Mouse (Mus musculus): ENCODE measurements at regions not wholly inside any gene's neighbourhood (a gene's known extent, or its start where the extent isn't known, plus 50 kb on each side); places are given as distances from the start of the nearest gene placed in this dataset.
"Not testable (repeated sequence)": the region's sequence is repeated elsewhere in the genome, so short reads cannot be mapped to it uniquely, and the experiment has no call there.

DNA sequence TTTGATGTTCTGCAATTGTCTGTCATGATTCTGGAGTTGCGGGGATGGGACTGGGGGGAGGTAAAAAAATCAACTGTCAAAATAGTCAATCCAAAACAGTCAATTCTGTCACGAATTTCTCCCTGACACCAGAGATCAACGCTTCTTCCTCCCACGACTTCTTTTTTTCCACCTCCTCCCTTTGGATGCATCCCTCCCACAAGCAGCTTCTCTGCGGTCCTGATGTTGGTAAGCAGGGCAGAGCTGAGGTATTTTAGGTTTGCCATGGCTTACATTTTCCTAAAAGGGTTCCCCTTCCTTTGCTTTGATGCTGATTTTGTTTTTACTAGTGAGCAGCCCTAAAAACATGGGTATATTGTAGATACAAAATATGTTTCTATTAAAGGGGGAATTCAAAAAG is 209.7 kb downstream of the Cd47 start:
- H3K4me1 ChIP-seq (replicated peaks) = peaks cover 9% of the 10 kb centered on the region
- ATAC-seq (replicated peaks; ENCODE audit: insufficient number of reproducible peaks, insufficient read depth, low FRiP score, low read depth) = no peak
- H3K4me2 ChIP-seq = no peak overlapping the region
- WGBS = 48% methylated on average over 5 of the region's 5 CpGs
- H3K36me3 ChIP-seq = no peaks in the 10 kb centered on the region
- H3K9ac ChIP-seq = no peak overlapping the region
- H3K27ac ChIP-seq = no peak overlapping the region
- H3K27me3 ChIP-seq = 0 out of 2 replicates have a peak, but pooled peaks cover 3% of the 10 kb centered on the region
- H3K4me3 ChIP-seq = no peak overlapping the region
- H3K9me3 ChIP-seq (replicated peaks) = no peaks in the 10 kb centered on the region

DNA sequence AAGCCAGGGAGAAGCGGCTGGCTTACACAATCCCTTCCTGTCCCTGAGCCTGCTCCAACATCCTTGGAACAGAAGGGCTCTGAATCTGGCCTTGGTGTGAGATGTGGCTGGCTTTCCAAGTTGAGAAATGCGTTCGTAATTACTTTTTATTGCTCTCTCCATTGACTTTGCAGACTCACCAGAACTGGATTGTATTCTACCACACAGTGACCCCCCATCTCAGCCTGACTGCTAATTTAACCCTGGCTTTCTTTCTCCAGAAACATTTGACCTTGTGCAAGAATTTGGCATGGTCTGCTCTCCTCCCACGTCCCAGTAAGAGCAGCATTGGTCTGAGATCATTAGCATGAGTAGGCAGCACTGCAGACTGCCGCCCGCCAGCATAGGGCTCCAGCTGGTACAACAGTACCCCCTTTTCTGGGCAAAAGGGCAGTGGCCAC is 210.2 kb downstream of the Cd47 start:
- Histone ChIP-seq H3K4me2 (no peak overlapping the region), H3K4me3 (no peak overlapping the region), H3K27ac (no peak overlapping the region), H3K27me3 (no peaks in the 10 kb centered on the region), H3K9me3 (replicated peaks) (no peaks in the 10 kb centered on the region), H3K9ac (no peak overlapping the region), H3K36me3 (no peaks in the 10 kb centered on the region), H3K4me1 (replicated peaks) (peaks cover 9% of the 10 kb centered on the region)
- 0 out of 2 replicates have a peak, but pooled peaks have one; percentile 43 for ATAC-seq (replicated peaks; ENCODE audit: insufficient number of reproducible peaks, insufficient read depth, low FRiP score, low read depth)
- 56% methylated on average over 6 of the region's 6 CpGs for WGBS

GRCm38 (mm10) chr16:50023885-50024284 is 223.6 kb downstream of the Cd47 start:
- 0 out of 2 replicates have a peak, but pooled peaks cover 2% of the 10 kb centered on the region for H3K4me1 ChIP-seq (replicated peaks)
- no peak for ATAC-seq (replicated peaks; ENCODE audit: insufficient number of reproducible peaks, insufficient read depth, low FRiP score, low read depth)
- 93% methylated on average over 1 of the region's 1 CpGs for WGBS
- H3K36me3 ChIP-seq = no peaks in the 10 kb centered on the region
- no peak overlapping the region for H3K9ac ChIP-seq
- H3K4me2 ChIP-seq = no peak overlapping the region
- H3K27ac ChIP-seq = no peak overlapping the region
- no peak overlapping the region for H3K4me3 ChIP-seq
- no peaks in the 10 kb centered on the region for H3K9me3 ChIP-seq (replicated peaks)
- no peaks in the 10 kb centered on the region for H3K27me3 ChIP-seq

DNA sequence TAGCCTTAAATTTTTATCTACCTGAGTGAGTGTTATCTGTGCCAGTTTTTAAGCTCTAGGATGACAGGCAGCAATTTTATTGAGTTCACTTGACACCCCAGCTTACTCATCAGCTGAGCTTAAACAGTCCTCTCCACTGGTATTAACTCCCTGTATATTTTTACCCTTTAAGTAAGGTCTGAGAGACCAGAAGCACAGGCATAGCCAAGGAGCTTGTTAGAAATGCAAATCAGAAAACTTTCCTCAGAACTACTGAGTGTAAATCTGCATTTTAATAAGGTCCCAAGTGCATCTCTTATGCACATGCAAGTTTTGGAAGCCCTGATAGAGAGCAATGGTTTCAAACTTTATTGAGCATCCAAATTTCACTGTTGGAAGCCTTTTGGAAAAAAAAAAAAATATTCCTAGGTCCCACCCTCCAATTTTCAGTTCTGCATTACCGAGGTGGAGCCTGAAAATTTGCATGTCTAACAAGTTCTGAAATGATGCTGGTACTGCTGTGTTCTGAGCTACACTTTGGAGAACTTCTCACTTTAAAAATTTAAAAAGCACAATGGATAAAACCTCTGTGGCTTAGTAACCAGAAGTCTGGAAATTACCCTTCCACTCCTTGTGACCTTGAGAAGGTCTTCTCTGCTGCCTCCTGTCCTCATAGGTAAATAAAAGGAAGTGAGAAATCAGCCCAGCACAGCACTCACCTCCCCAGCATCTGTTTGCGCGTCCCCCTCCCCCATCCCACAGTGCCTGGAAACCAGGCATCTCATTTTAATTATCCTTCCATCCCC is 226.0 kb downstream of the Cd47 start:
- Histone ChIP-seq H3K4me2 (no peak overlapping the region), H3K4me1 (replicated peaks) (0 out of 2 replicates have a peak, but pooled peaks cover 4% of the 10 kb centered on the region), H3K27me3 (no peaks in the 10 kb centered on the region), H3K9me3 (replicated peaks) (no peaks in the 10 kb centered on the region), H3K9ac (no peak overlapping the region), H3K27ac (no peak overlapping the region), H3K4me3 (no peak overlapping the region), H3K36me3 (no peaks in the 10 kb centered on the region)
- 18% methylated on average over 3 of the region's 3 CpGs for WGBS
- ATAC-seq (replicated peaks; ENCODE audit: insufficient number of reproducible peaks, insufficient read depth, low FRiP score, low read depth) = no peak

DNA sequence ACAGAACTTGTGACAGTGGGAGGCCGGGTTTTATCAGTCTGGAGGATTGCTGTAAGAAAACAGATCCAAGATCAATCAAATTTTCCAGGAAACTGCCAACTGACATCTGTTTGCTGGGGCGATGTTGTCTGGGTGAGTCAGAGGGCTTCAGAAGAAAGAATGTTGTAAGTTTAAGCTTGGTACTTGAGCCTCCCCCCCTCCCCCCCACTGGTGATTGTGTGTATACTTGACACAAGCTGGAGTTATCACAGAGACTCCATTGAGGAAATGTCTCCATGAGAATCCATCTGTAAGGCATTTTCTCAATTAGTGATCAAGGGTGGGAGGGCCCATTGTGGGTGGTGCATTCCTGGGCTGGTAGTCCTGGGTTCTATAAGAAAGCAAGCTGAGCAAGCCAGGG is 226.9 kb downstream of the Cd47 start:
- 20% methylated on average over 2 of the region's 2 CpGs for WGBS
- no peak overlapping the region for H3K4me3 ChIP-seq
- ATAC-seq (replicated peaks; ENCODE audit: insufficient number of reproducible peaks, insufficient read depth, low FRiP score, low read depth) = no peak

GRCm38 (mm10) chr16:50029711-50030110 is 229.4 kb downstream of the Cd47 start:
- no peaks in the 10 kb centered on the region for H3K9me3 ChIP-seq (replicated peaks)
- H3K9ac ChIP-seq = no peak overlapping the region
- no peak overlapping the region for H3K27ac ChIP-seq
- no peak overlapping the region for H3K4me3 ChIP-seq
- 89% methylated on average over 1 of the region's 1 CpGs for WGBS
- H3K4me1 ChIP-seq (replicated peaks) = 0 out of 2 replicates have a peak, but pooled peaks cover 4% of the 10 kb centered on the region
- H3K4me2 ChIP-seq = no peak overlapping the region
- ATAC-seq (replicated peaks; ENCODE audit: insufficient number of reproducible peaks, insufficient read depth, low FRiP score, low read depth) = no peak
- no peaks in the 10 kb centered on the region for H3K36me3 ChIP-seq
- H3K27me3 ChIP-seq = no peaks in the 10 kb centered on the region

More for the DNA sequence above, 226.9 kb downstream of the Cd47 start:
- H3K4me2 ChIP-seq = no peak overlapping the region
- H3K9me3 ChIP-seq (replicated peaks) = no peaks in the 10 kb centered on the region
- no peak overlapping the region for H3K27ac ChIP-seq
- no peaks in the 10 kb centered on the region for H3K36me3 ChIP-seq
- H3K9ac ChIP-seq = no peak overlapping the region
- H3K4me1 ChIP-seq (replicated peaks) = 0 out of 2 replicates have a peak, but pooled peaks cover 4% of the 10 kb centered on the region
- no peaks in the 10 kb centered on the region for H3K27me3 ChIP-seq

- H3K4me2 ChIP-seq; H3K27ac ChIP-seq; H3K9me3 ChIP-seq (replicated peaks); H3K36me3 ChIP-seq; H3K9ac ChIP-seq; H3K4me3 ChIP-seq; H3K4me1 ChIP-seq (replicated peaks); H3K27me3 ChIP-seq: not testable (repeated sequence)
- peak; percentile 14; the same call in 1 of the 2 replicates for ATAC-seq (replicated peaks; ENCODE audit: insufficient number of reproducible peaks, insufficient read depth, low FRiP score, low read depth)
These were observed 230.0 kb downstream of the Cd47 start for GRCm38 (mm10) chr16:50030355-50030754.

DNA sequence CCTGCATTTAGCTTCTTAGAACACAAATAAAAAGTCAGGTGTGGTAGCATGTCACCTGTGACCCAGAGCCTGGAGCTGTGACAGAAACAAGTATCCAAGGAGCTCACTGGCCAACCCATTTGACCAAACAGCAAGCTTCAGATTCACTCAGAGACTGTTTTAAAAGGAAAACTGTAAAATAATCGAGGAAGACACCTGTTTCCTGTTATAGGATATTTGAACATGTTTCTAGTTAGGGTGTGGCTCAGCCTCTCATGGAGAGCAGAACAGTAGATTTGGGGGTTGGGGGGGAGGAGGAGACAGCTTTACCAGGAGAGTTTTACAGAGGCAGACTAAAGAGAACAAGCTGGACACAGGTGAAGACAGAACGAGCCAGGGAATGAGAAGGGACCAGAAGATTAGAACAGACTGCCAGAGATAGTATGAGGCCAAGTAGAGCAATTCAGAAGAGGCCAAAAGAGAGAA is 230.6 kb downstream of the Cd47 start:
- no peaks in the 10 kb centered on the region for H3K27me3 ChIP-seq
- H3K4me2 ChIP-seq = no peak overlapping the region

GRCm38 (mm10) chr16:50032798-50033197 is 232.5 kb downstream of the Cd47 start:
- 89% methylated on average over 2 of the region's 2 CpGs for WGBS
- Histone ChIP-seq H3K9ac (no peak overlapping the region), H3K4me2 (no peak overlapping the region), H3K4me3 (no peak overlapping the region), H3K9me3 (replicated peaks) (no peaks in the 10 kb centered on the region), H3K36me3 (no peaks in the 10 kb centered on the region), H3K27me3 (no peaks in the 10 kb centered on the region), H3K27ac (no peak overlapping the region), H3K4me1 (replicated peaks) (0 out of 2 replicates have a peak, but pooled peaks cover 2% of the 10 kb centered on the region)
- no peak for ATAC-seq (replicated peaks; ENCODE audit: insufficient number of reproducible peaks, insufficient read depth, low FRiP score, low read depth)

More for the DNA sequence above, 230.6 kb downstream of the Cd47 start:
- Histone ChIP-seq H3K4me1 (replicated peaks) (0 out of 2 replicates have a peak, but pooled peaks cover 4% of the 10 kb centered on the region), H3K9me3 (replicated peaks) (no peaks in the 10 kb centered on the region), H3K9ac (no peak overlapping the region), H3K36me3 (no peaks in the 10 kb centered on the region), H3K27ac (no peak overlapping the region), H3K4me3 (no peak overlapping the region)
- WGBS = 33% methylated on average over 2 of the region's 2 CpGs
- ATAC-seq (replicated peaks; ENCODE audit: insufficient number of reproducible peaks, insufficient read depth, low FRiP score, low read depth) = no peak

DNA sequence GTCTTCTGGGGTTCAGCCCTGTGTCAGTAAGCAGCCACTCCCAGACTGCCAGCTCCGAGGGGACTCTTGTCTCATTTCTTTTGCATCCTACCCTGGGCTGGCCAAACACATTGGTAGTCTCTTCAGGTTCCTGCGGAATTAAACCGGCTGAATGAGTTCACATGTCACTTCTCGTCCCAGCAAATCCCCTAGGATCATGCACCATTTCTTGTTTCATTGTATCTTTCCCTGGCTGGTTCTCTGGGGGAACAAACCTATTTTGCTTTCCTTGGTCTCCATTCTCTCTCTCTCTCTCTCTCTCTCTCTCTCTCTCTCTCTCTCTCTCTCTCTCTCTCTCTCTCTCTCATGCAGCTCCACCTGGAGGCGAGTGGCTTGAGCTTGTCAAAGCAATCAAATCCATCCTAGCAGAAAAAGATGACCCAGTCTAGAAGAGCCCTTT is 236.0 kb downstream of the Cd47 start:
- Histone ChIP-seq H3K9me3 (replicated peaks) (no peaks in the 10 kb centered on the region), H3K27ac (no peak overlapping the region)
- 43% methylated on average over 5 of the region's 5 CpGs for WGBS

DNA sequence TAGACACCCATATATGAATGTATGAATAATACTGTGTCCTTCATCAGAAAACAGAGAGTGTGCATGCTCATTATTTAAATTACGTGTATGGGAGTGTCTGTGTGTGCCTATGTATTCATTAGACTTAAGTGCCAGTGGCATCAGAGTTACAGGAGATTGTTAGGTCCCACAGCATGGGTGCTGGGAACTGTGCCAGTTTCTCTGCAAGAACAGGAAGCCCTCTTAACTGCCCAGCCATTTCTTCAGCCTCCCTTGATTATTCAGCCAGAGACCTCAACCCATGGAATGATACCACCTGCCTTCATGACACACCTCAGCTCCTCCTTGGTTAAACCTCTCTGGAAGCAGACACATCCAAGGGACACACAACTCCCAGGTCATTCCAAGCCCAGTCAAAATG is 243.8 kb downstream of the Cd47 start:
- WGBS = 88% methylated on average over 1 of the region's 1 CpGs
- H3K9me3 ChIP-seq (replicated peaks) = no peaks in the 10 kb centered on the region
- H3K4me1 ChIP-seq (replicated peaks) = 0 out of 2 replicates have a peak, but pooled peaks cover 3% of the 10 kb centered on the region
- no peaks in the 10 kb centered on the region for H3K27me3 ChIP-seq
- no peaks in the 10 kb centered on the region for H3K36me3 ChIP-seq
- H3K4me3 ChIP-seq = no peak overlapping the region
- no peak for ATAC-seq (replicated peaks; ENCODE audit: insufficient number of reproducible peaks, insufficient read depth, low FRiP score, low read depth)
- H3K27ac ChIP-seq = no peak overlapping the region
- no peak overlapping the region for H3K4me2 ChIP-seq
- H3K9ac ChIP-seq = no peak overlapping the region

More for the DNA sequence above, 236.0 kb downstream of the Cd47 start:
- Histone ChIP-seq H3K4me3 (no peak overlapping the region), H3K36me3 (no peaks in the 10 kb centered on the region), H3K4me1 (replicated peaks) (no peaks in the 10 kb centered on the region), H3K4me2 (no peak overlapping the region), H3K9ac (no peak overlapping the region), H3K27me3 (no peaks in the 10 kb centered on the region)
- ATAC-seq (replicated peaks; ENCODE audit: insufficient number of reproducible peaks, insufficient read depth, low FRiP score, low read depth) = no peak
